Mouse (Mus musculus) heart, embryonic 14.5 days (tissue): ENCODE measurements around the gene Erf. TPM values are rescaled to one million over a fixed set of nuclear protein-coding genes. Genes with fewer than 3 reads are reported as not detected.

Experiments used
- ATAC-seq: fragments of 200-750 bp; cut with Nextera tagmentation; 2 replicates; pipeline ENCODE4 v1.8.0; 2017; ENCODE audit warnings: low read depth, moderate TSS enrichment; ENCODE audit not compliant: insufficient number of reproducible peaks, insufficient read depth, low FRiP score
- H3K27ac ChIP-seq, 2 experiments: fragments of 200-500 bp in 1 of 2; fragments of 300-500 bp in 1 of 2; sonication (generic) in 1 of 2; replicated peaks in 1 of 2; 2 replicates each; pipeline ENCODE4 v1.5.1; 2012 to 2014; ENCODE audit warnings: low read depth in 2 of 2, low read length in 2 of 2, control low read depth in 1 of 2, mild to moderate bottlenecking in 1 of 2, mixed read lengths in 1 of 2; ENCODE audit not compliant: control insufficient read depth in 1 of 2, insufficient read depth in 1 of 2
- H3K27me3 ChIP-seq: fragments of 300-500 bp; sonication (generic); 2 replicates; pipeline ENCODE4 v1.6.1; 2014; ENCODE audit warnings: mild to moderate bottlenecking, low read length, control low read depth; ENCODE audit not compliant: control insufficient read depth, insufficient read depth
- H3K36me3 ChIP-seq: fragments of 300-500 bp; sonication (generic); 2 replicates; pipeline ENCODE4 v1.6.1; 2014; ENCODE audit warnings: mild to moderate bottlenecking, control low read depth, low read length, mixed read lengths; ENCODE audit not compliant: control insufficient read depth, insufficient read depth
- H3K4me1 ChIP-seq, 2 experiments: fragments of 200-500 bp in 1 of 2; fragments of 300-500 bp in 1 of 2; sonication (generic) in 1 of 2; 2 replicates each; pipeline ENCODE4 v1.6.1; 2012 to 2014; ENCODE audit warnings: low read length in 2 of 2, control low read depth in 1 of 2, mixed read lengths in 1 of 2; ENCODE audit not compliant: control insufficient read depth in 2 of 2, insufficient read depth in 2 of 2
- H3K4me2 ChIP-seq: fragments of 300-500 bp; sonication (generic); 2 replicates; pipeline ENCODE4 v1.6.1; 2014; ENCODE audit warnings: mild to moderate bottlenecking, low read length
- H3K4me3 ChIP-seq, 2 experiments: fragments of 200-500 bp in 1 of 2; fragments of 300-500 bp in 1 of 2; sonication (generic) in 1 of 2; 2 replicates each; pipeline ENCODE4 v1.5.1; 2012 to 2014; ENCODE audit warnings: low read length in 2 of 2, mild to moderate bottlenecking in 2 of 2, control low read depth in 1 of 2, low read depth in 1 of 2, moderate library complexity in 1 of 2; ENCODE audit not compliant: control insufficient read depth in 1 of 2, insufficient read depth in 1 of 2
- H3K9ac ChIP-seq: fragments of 300-500 bp; sonication (generic); 2 replicates; pipeline ENCODE4 v1.6.1; 2014; ENCODE audit warnings: mild to moderate bottlenecking, low read length
- H3K9me3 ChIP-seq: fragments of 300-500 bp; sonication (generic); 2 replicates; pipeline ENCODE4 v1.6.1; 2016; ENCODE audit warnings: low read length, control low read depth; ENCODE audit not compliant: control insufficient read depth
- WGBS: fragments of 180-500 bp; shearing (Covaris S2); extraction: QIAGEN DNeasy Blood & Tissue Kit; methylation state at CpG from one replicate; pipeline ENCODE4 v1.1.7; 2014; 5-methylcytosine and 5-hydroxymethylcytosine counted together
- polyA plus RNA-seq: library from polyadenylated mRNA; unstranded; fragments of >200 nt; fragmentation: Nextera tagmentation; extraction: Ambion mirVana; gene quantifications from 2 replicates; pipeline ENCODE4 v1.2.1, GENCODE M21; 2014

The Erf gene
- polyA plus RNA-seq, 1 experiment from 2014 or later: 17.4 TPM

DNA sequence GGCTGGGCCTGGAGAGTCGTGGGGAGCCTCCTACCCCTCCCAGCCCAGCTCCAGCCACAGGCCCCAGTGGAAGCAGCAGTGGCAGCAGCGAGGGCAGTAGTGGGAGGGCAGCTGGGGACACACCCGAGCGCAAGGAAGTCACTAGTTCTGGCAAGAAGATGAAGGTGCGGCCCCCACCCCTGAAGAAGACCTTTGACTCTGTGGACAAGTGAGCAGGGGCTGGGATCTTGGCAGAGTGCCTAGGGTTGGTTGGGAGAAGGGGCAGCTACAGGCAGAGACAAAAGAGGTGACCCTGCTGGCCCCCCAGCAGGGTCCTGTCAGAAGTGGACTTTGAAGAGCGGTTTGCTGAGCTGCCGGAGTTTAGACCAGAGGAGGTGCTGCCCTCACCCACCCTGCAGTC is 41.5 kb upstream of the Erf start:
- Histone ChIP-seq H3K9me3 (no peaks in the 10 kb centered on the region), H3K4me2 (no peak overlapping the region), H3K9ac (no peak overlapping the region), H3K4me1 (peaks cover 10 to 24% of the 10 kb centered on the region in 2 experiments; a peak in 3 of 4 replicates), H3K27me3 (no peaks in the 10 kb centered on the region), H3K4me3 (no peak overlapping the region), H3K36me3 (peaks cover 90% of the 10 kb centered on the region), H3K27ac (no peak overlapping the region)
- WGBS: 67% methylated on average over 7 of the region's 7 CpGs
- no peak for ATAC-seq

DNA sequence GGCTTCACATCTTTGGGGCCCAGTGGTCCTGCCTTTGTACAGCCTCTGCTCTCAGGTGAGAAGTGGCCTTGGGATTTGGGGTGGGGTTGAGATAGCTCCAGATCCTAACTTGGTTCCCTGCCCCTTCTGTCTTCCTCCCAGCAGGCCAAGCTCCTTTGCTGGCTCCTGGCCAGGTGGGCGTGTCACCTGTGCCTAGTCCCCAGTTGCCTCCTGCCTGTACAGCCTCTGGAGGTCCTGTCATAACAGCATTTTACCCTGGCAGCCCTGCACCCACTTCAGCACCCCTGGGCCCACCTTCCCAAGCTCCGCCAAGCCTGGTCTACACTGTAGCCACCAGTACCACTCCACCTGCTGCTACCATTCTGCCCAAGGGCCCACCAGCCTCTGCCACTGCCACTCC is 40.4 kb upstream of the Erf start:
- Histone ChIP-seq H3K4me1 (peaks cover 8 to 13% of the 10 kb centered on the region in 2 experiments; a peak in 3 of 4 replicates), H3K27me3 (no peaks in the 10 kb centered on the region), H3K9me3 (no peaks in the 10 kb centered on the region), H3K9ac (no peak overlapping the region), H3K36me3 (peaks cover 99% of the 10 kb centered on the region), H3K4me3 (no peak overlapping the region), H3K27ac (no peak overlapping the region), H3K4me2 (no peak overlapping the region)
- peak; percentile 24; the same call in 1 of the 2 replicates for ATAC-seq
- 77% methylated on average over 2 of the region's 2 CpGs for WGBS

DNA sequence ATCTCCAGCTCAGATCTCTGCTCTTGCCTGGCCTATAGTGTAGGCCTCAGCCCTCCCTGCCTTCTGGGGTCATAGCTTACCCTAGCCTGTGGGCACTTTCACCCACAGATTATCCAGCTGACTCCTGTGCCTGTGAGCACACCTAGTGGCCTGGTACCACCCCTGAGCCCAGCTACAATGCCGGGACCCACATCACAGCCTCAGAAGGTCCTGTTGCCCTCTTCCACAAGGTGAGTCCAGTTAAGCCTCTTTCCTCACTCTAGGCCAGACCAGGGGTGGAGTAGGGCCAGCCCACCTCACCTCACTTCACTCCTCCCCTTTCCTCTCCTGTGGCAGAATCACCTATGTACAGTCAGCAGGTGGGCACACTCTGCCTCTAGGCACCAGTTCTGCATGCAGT is 39.9 kb upstream of the Erf start:
- Histone ChIP-seq H3K9me3 (no peaks in the 10 kb centered on the region), H3K9ac (no peak overlapping the region), H3K27me3 (no peaks in the 10 kb centered on the region), H3K27ac (no peak overlapping the region), H3K36me3 (peaks cover 99% of the 10 kb centered on the region), H3K4me3 (no peak overlapping the region), H3K4me2 (no peak overlapping the region), H3K4me1 (peaks cover 8 to 13% of the 10 kb centered on the region in 2 experiments; a peak in 3 of 4 replicates)
- no peak for ATAC-seq
- WGBS: 96% methylated on average over 1 of the region's 1 CpGs

DNA sequence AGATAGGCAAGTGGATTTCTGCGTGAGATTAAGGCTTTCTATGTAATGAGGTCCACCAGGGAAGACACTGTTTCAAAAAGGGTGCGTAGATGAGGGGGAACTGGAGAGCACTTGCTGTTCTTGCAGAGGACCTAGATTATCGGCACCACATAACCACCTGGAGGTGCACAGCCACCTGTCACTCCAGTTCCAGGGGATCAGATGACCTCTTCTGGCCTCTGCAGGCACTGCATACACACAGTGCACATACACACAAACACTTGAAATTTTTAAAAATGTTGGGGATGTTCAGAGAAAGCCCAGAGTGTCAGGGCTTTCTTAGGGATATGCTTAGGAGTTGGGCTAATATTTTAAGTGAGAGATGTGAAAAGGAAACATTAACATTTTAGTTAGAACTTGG is 39.4 kb upstream of the Erf start:
- WGBS: 97% methylated on average over 3 of the region's 3 CpGs
- no peak overlapping the region for H3K27ac ChIP-seq
- no peak for ATAC-seq
- H3K9me3 ChIP-seq: no peaks in the 10 kb centered on the region
- H3K36me3 ChIP-seq: peaks cover 99% of the 10 kb centered on the region
- H3K4me1 ChIP-seq: peaks cover 8 to 14% of the 10 kb centered on the region in 2 experiments; a peak in 3 of 4 replicates
- no peak overlapping the region for H3K4me3 ChIP-seq
- H3K4me2 ChIP-seq: no peak overlapping the region
- no peaks in the 10 kb centered on the region for H3K27me3 ChIP-seq
- H3K9ac ChIP-seq: no peak overlapping the region

DNA sequence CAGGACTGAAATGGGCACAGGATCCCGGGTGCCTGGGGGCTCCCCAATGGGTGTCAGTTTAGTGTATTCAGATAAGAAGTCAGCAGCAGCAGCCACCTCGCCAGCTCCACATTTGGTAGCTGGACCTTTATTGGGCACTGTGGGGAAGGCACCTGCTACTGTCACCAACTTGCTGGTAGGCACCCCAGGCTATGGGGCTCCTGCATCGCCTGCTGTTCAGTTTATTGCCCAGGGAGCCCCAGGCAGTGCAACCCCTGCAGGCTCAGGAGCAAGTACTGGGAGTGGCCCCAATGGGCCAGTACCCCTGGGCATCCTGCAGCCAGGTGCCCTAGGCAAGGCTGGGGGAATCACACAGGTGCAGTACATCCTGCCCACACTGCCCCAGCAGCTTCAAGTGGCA is 38.2 kb upstream of the Erf start:
- Histone ChIP-seq H3K4me1 (peaks cover 17 to 26% of the 10 kb centered on the region in 2 experiments), H3K4me2 (no peak overlapping the region), H3K4me3 (no peak overlapping the region), H3K27ac (no peak overlapping the region), H3K9ac (no peak overlapping the region), H3K27me3 (no peaks in the 10 kb centered on the region), H3K36me3 (peaks cover 92% of the 10 kb centered on the region), H3K9me3 (no peaks in the 10 kb centered on the region)
- ATAC-seq: no peak
- 90% methylated on average over 3 of the region's 3 CpGs for WGBS

DNA sequence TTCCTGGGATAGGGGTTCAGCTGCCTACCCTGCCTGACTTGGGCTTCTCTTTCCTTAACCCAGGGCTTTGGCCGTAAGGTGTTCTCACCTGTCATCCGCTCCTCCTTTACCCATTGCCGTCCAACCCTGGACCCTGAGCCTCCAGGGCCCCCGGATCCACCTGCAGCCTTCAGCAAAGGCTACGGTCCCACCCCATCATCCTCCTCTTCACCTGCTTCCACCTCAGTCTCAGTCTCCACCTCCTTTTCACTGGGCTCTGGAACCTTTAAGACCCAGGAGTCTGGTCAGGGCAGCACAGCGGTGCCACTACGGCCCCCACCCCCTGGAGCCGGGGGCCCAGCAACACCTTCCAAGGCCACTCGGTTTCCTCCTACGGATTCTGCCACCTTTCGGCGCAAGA is 37.5 kb upstream of the Erf start:
- Histone ChIP-seq H3K36me3 (peaks cover 85% of the 10 kb centered on the region), H3K9ac (no peak overlapping the region), H3K27me3 (no peaks in the 10 kb centered on the region), H3K9me3 (no peaks in the 10 kb centered on the region), H3K4me2 (no peak overlapping the region), H3K27ac (no peak overlapping the region), H3K4me3 (no peak overlapping the region), H3K4me1 (peaks cover 19 to 26% of the 10 kb centered on the region in 2 experiments)
- 91% methylated on average over 12 of the region's 12 CpGs for WGBS
- no peak for ATAC-seq

GRCm38 (mm10) chr7:25286989-25287388 is 36.4 kb upstream of the Erf start:
- ATAC-seq: no peak
- H3K9ac ChIP-seq: no peak overlapping the region
- no peaks in the 10 kb centered on the region for H3K27me3 ChIP-seq
- no peak overlapping the region for H3K27ac ChIP-seq
- H3K36me3 ChIP-seq: peaks cover 75% of the 10 kb centered on the region
- 79% methylated on average over 8 of the region's 8 CpGs for WGBS
- peaks cover 19 to 27% of the 10 kb centered on the region in 2 experiments for H3K4me1 ChIP-seq
- H3K9me3 ChIP-seq: no peaks in the 10 kb centered on the region
- H3K4me3 ChIP-seq: no peak overlapping the region
- no peak overlapping the region for H3K4me2 ChIP-seq

DNA sequence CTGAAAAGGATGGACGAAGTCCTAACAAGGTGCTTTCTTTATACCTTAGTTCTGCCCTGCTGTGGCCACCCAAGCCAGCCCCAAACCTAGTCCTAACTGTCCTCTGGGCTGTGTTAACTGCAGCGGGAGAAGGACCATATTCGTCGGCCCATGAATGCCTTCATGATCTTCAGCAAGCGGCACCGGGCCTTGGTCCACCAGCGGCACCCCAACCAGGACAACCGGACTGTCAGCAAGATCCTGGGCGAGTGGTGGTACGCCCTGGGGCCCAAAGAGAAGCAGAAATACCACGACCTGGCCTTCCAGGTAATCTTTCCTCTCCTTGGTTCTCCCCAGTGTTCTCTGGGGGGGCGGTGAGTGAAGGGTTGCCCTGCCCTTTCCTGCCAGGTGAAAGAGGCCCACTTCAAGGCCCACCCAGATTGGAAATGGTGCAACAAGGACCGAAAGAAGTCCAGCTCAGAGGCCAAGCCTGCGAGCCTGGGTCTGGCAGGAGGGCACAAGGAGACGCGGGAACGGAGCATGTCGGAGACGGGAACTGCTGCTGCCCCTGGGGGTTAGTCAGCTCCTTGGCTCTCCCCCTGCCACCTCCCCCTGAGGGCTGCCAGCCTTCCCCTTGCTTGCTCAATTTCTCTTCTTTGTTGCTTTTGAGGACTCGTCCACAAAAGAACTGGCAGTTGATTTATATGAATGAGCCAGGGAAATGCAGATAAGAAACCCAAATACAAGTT is 35.1 kb upstream of the Erf start:
- Histone ChIP-seq H3K4me3 (no peak overlapping the region), H3K9me3 (no peaks in the 10 kb centered on the region), H3K36me3 (peaks cover 61% of the 10 kb centered on the region), H3K27me3 (no peaks in the 10 kb centered on the region), H3K4me2 (no peak overlapping the region), H3K9ac (no peak overlapping the region), H3K27ac (no peak overlapping the region), H3K4me1 (peaks cover 24 to 31% of the 10 kb centered on the region in 2 experiments)
- 92% methylated on average over 20 of the region's 20 CpGs for WGBS
- no peak for ATAC-seq
